Mouse (Mus musculus) liver, embryonic 14.5 days (tissue): ENCODE results near the gene Tgfb2. TPM values are rescaled to one million over a fixed set of nuclear protein-coding genes. Genes with fewer than 3 reads are reported as not detected.

Experiments
- ATAC-seq: fragments of 200-750 bp; cut with Nextera tagmentation; 2 replicates; pipeline ENCODE4 v1.8.0; 2017; ENCODE audit warnings: moderate number of reproducible peaks, mild to moderate bottlenecking, moderate library complexity; ENCODE audit not compliant: insufficient read depth
- DNase-seq, 3 experiments: peaks; one replicate each; pipeline ENCODE4 v3.0.0-alpha.2; 2012 to 2013; ENCODE audit warnings: low read depth in 3 of 3, low spot score in 3 of 3
- H3K27ac ChIP-seq: fragments of 300-500 bp; sonication (generic); 2 replicates; pipeline ENCODE4 v1.5.1; 2014; ENCODE audit warnings: moderate library complexity, mild to moderate bottlenecking, control low read depth, inconsistent platforms
- H3K27me3 ChIP-seq: fragments of 300-500 bp; sonication (generic); 2 replicates; pipeline ENCODE4 v1.6.1; 2014; ENCODE audit warnings: mild to moderate bottlenecking, low read length, moderate library complexity; ENCODE audit not compliant: control insufficient read depth, insufficient read depth
- H3K36me3 ChIP-seq: fragments of 300-500 bp; sonication (generic); replicated peaks from 2 replicates; pipeline ENCODE4 v1.6.1; 2014; ENCODE audit warnings: low read depth; ENCODE audit not compliant: control insufficient read depth, insufficient read depth
- H3K4me1 ChIP-seq, 2 experiments: fragments of 200-500 bp in 1 of 2; fragments of 300-500 bp in 1 of 2; sonication (generic) in 1 of 2; replicated peaks; 2 replicates each; pipeline ENCODE4 v1.6.1; 2012 to 2014; ENCODE audit warnings: antibody characterized with exemption in 1 of 2, inconsistent platforms in 1 of 2, low read length in 1 of 2; ENCODE audit not compliant: control insufficient read depth in 2 of 2, insufficient read depth in 2 of 2
- H3K4me2 ChIP-seq: fragments of 300-500 bp; sonication (generic); 2 replicates; pipeline ENCODE4 v1.6.1; 2014; ENCODE audit warnings: low read depth, mild to moderate bottlenecking, control low read depth, moderate library complexity
- H3K4me3 ChIP-seq, 2 experiments: fragments of 200-500 bp in 1 of 2; fragments of 300-500 bp in 1 of 2; sonication (generic) in 1 of 2; 2 replicates each; pipeline ENCODE4 v1.5.1; 2012 to 2014; ENCODE audit warnings: low read depth in 2 of 2, low read length in 2 of 2, mild to moderate bottlenecking in 2 of 2, control low read depth in 1 of 2, inconsistent platforms in 1 of 2, moderate library complexity in 1 of 2; ENCODE audit not compliant: insufficient read depth in 1 of 2
- H3K9ac ChIP-seq: fragments of 300-500 bp; sonication (generic); replicated peaks from 2 replicates; pipeline ENCODE4 v1.6.1; 2014; ENCODE audit warnings: mild to moderate bottlenecking, control low read depth, moderate library complexity
- H3K9me3 ChIP-seq: fragments of 300-500 bp; sonication (generic); 2 replicates; pipeline ENCODE4 v1.6.1; 2016; ENCODE audit warnings: low read length, mixed read lengths; ENCODE audit not compliant: control insufficient read depth
- CTCF ChIP-seq: IDR thresholded peaks from 2 replicates; pipeline ENCODE4 v1.5.1; 2016; ENCODE audit warnings: antibody characterized with exemption, low read depth, control low read depth
- EP300 ChIP-seq: IDR thresholded peaks from 2 replicates; pipeline ENCODE4 v1.6.1; 2016; ENCODE audit warnings: antibody characterized with exemption, low read depth
- WGBS: fragments of 180-500 bp; shearing (Covaris S2); extraction: QIAGEN DNeasy Blood & Tissue Kit; methylation state at CpG from one replicate; pipeline ENCODE4 v1.1.7; 2014; ENCODE audit not compliant: insufficient replicate concordance; 5-methylcytosine and 5-hydroxymethylcytosine counted together
- polyA plus RNA-seq, 2 experiments: library from polyadenylated mRNA; depleted of rRNA in 1 of 2; stranded (reverse) in 1 of 2; unstranded in 1 of 2; fragments of >200 nt; fragmentation: Nextera tagmentation in 1 of 2; extraction: Ambion mirVana in 1 of 2; gene quantifications; 2 replicates each; pipeline versions ENCODE4 v1.2.1 to v1.2.3; 2012 to 2014

The Tgfb2 gene
- polyA plus RNA-seq, 2 experiments: 0.21 to 1.3 TPM

- H3K4me2 ChIP-seq: no peak overlapping the region
- DNase-seq: no peak
- no peaks in the 10 kb centered on the region for H3K9me3 ChIP-seq
- H3K36me3 ChIP-seq: no peaks in the 10 kb centered on the region
- no peak overlapping the region for H3K9ac ChIP-seq
- no peak overlapping the region for H3K27ac ChIP-seq
- no peak for ATAC-seq
- TF ChIP-seq EP300: no peak
- no peak for TF ChIP-seq CTCF
- H3K4me3 ChIP-seq: no peak overlapping the region
- WGBS: 44% methylated on average over 2 of the region's 2 CpGs
- no peaks in the 10 kb centered on the region for H3K27me3 ChIP-seq
- no peaks in the 10 kb centered on the region for H3K4me1 ChIP-seq
Observed at GRCm38 (mm10) chr1:186588226-186588625, 117.6 kb downstream of the Tgfb2 start.

GRCm38 (mm10) chr1:186587065-186587804 lies 118.6 kb downstream of the Tgfb2 start:
- 67% methylated on average over 8 of the region's 8 CpGs for WGBS
- DNase-seq: no peak

DNA sequence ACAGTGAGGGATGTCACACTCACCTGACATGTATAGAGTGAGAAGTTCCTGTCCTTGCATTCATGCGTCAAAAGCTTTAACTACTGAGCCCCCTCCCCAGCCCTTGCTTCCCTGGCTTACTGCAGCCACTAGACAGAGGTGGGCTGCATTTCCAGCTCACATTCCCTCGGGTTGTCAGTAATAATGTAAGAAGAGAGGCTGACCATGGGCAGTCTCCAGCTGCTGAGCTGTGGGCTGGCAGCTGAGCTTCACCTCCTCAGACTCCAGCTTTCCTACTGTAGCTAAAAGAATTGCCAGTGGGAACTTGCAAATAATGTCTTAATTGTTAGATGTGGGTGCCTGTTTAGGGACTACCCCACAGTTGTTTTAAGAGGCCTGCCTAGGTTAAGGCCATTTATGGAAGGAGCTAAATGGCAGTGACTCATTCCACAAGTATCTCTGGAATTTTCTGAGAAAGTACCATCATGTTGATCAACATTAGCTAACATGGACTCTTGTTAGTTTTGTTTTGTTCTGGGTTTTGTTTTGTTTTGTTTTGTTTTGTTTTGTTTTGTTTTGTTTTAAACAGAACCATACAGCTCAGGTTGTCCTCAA lies 120.1 kb downstream of the Tgfb2 start:
- Histone ChIP-seq H3K27me3 (no peaks in the 10 kb centered on the region), H3K27ac (no peak overlapping the region), H3K4me1 (no peaks in the 10 kb centered on the region), H3K9me3 (no peaks in the 10 kb centered on the region), H3K9ac (no peak overlapping the region), H3K36me3 (no peaks in the 10 kb centered on the region), H3K4me3 (no peak overlapping the region), H3K4me2 (no peak overlapping the region)
- ATAC-seq (no peak), DNase-seq (no peak)
- WGBS: 49% methylated on average over 2 of the region's 2 CpGs
- TF ChIP-seq EP300: no peak
- TF ChIP-seq CTCF: no peak

More at GRCm38 (mm10) chr1:186587065-186587804, 118.6 kb downstream of the Tgfb2 start:
- no peak overlapping the region for H3K4me3 ChIP-seq
- H3K4me2 ChIP-seq: no peak overlapping the region
- H3K9me3 ChIP-seq: no peaks in the 10 kb centered on the region
- TF ChIP-seq EP300 (no peak), CTCF (no peak)
- H3K4me1 ChIP-seq: no peaks in the 10 kb centered on the region
- no peak overlapping the region for H3K9ac ChIP-seq
- no peak for ATAC-seq
- no peak overlapping the region for H3K27ac ChIP-seq
- H3K36me3 ChIP-seq: no peaks in the 10 kb centered on the region
- no peaks in the 10 kb centered on the region for H3K27me3 ChIP-seq

GRCm38 (mm10) chr1:186583933-186584332 lies 121.9 kb downstream of the Tgfb2 start:
- no peak for ATAC-seq
- TF ChIP-seq EP300: no peak
- no peak for TF ChIP-seq CTCF
- H3K9me3 ChIP-seq: no peaks in the 10 kb centered on the region
- no peaks in the 10 kb centered on the region for H3K36me3 ChIP-seq
- no peak overlapping the region for H3K27ac ChIP-seq
- no peak overlapping the region for H3K4me3 ChIP-seq
- H3K27me3 ChIP-seq: no peaks in the 10 kb centered on the region
- no peak overlapping the region for H3K4me2 ChIP-seq
- no peak for DNase-seq
- no peak overlapping the region for H3K9ac ChIP-seq
- no peaks in the 10 kb centered on the region for H3K4me1 ChIP-seq

GRCm38 (mm10) chr1:186582113-186582512 lies 123.7 kb downstream of the Tgfb2 start:
- no peaks in the 10 kb centered on the region for H3K36me3 ChIP-seq
- no peak overlapping the region for H3K9ac ChIP-seq
- ATAC-seq (no peak), DNase-seq (no peak)
- H3K4me3 ChIP-seq: no peak overlapping the region
- no peaks in the 10 kb centered on the region for H3K4me1 ChIP-seq
- 71% methylated on average over 6 of the region's 6 CpGs for WGBS
- no peaks in the 10 kb centered on the region for H3K9me3 ChIP-seq
- H3K27me3 ChIP-seq: no peaks in the 10 kb centered on the region
- H3K27ac ChIP-seq: no peak overlapping the region
- TF ChIP-seq EP300: no peak
- no peak for TF ChIP-seq CTCF
- no peak overlapping the region for H3K4me2 ChIP-seq
